Mouse (Mus musculus) gastrocnemius, adult 2 months (tissue): ENCODE data around the gene Alg13. TPM values are rescaled to one million over a fixed set of nuclear protein-coding genes. Genes with fewer than 3 reads are reported as not detected.

Experiments
- DNase-seq: peaks from one replicate; pipeline ENCODE4 v3.0.0; 2022
- H3K27ac ChIP-seq: fragments of 200-600 bp; 2 replicates; pipeline ENCODE4 v1.8.1; 2022; ENCODE audit warnings: mild to moderate bottlenecking
- H3K4me3 ChIP-seq: fragments of 200-600 bp; 2 replicates; pipeline ENCODE4 v1.8.1; 2022; ENCODE audit warnings: mild to moderate bottlenecking, moderate library complexity
- CTCF ChIP-seq: fragments of 200-600 bp; IDR thresholded peaks from 2 replicates; pipeline ENCODE4 v1.8.1; 2022; ENCODE audit warnings: antibody characterized with exemption, mild to moderate bottlenecking, moderate library complexity
- intact Hi-C: fragments of 180-260 bp; cut with DNase I; formaldehyde crosslinking; loops from one replicate; pipeline ENCODE4 v1.15.1; 2025
- microRNA-seq: library from miRNA; unstranded; fragments of <30 nt; microRNA quantifications from one replicate; pipeline ENCODE4 v1.2.0, GENCODE M21; 2021
- total RNA-seq, 2 experiments: library from RNA; stranded (reverse); gene quantifications; 2 replicates each; pipeline ENCODE4 v1.2.3; 2021

The Alg13 gene
- total RNA-seq, 2 experiments from 2014 or later: 4.5 to 6.3 TPM

- no peak overlapping the region for H3K27ac ChIP-seq
- intact Hi-C loops: no loop called here
- no peak overlapping the region for H3K4me3 ChIP-seq
- no peak for DNase-seq
- no peak for TF ChIP-seq CTCF
Measured at GRCm38 (mm10) chrX:144374196-144374595, 56.6 kb downstream of the Alg13 start.

GRCm38 (mm10) chrX:144403526-144403925 is 85.9 kb downstream of the Alg13 start:
- intact Hi-C loops: no loop called here
- Histone ChIP-seq H3K4me3 (no peak overlapping the region), H3K27ac (no peak overlapping the region)
- peak; percentile 31 for DNase-seq
- peak; percentile 77 for TF ChIP-seq CTCF

DNA sequence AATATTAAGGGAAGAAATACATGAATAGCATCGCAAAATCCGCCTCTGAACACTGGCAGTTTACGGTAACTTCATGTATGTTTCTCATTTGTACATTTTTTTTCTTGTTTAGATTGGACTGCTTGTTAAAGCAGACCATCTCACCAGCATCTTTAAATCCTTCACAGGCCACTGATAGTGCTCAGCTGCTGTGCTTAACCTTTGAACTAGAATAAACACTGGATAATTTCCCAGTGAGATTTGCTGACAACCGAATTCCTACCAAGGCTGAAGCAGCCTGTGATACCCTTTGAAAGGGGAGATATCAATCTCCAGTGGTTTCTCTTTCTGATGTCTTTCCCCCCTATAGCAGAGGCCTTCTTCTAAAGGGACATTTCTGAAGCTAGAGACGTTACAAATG is 90.4 kb downstream of the Alg13 start:
- no peak overlapping the region for H3K27ac ChIP-seq
- H3K4me3 ChIP-seq: no peak overlapping the region
- intact Hi-C loops: no loop called here
- no peak for DNase-seq
- no peak for TF ChIP-seq CTCF

GRCm38 (mm10) chrX:144420259-144420658 is 102.7 kb downstream of the Alg13 start:
- TF ChIP-seq CTCF: no peak
- intact Hi-C loops: no loop called here

DNA sequence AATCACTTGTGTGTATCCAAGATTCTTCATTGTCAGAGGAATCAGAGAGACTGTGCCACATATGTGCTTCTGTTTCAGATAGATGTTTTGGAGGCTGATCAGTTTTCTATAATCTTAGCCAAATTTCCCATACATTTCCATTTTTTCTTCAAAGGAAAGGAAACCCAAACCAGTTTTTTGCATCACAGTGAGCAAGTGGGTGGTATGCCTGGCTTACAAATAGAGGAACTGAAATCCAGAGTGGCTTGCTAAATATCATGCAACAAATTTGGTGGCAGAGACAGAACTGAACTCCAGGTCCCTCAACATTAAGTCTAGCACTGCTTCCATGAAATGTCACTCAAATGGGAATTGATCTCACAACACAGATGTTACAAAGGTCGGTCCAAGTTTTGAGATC is 103.5 kb downstream of the Alg13 start:
- Histone ChIP-seq H3K27ac (no peak overlapping the region), H3K4me3 (no peak overlapping the region)
- DNase-seq: no peak
- intact Hi-C loops: no loop called here
- no peak for TF ChIP-seq CTCF

More at GRCm38 (mm10) chrX:144420259-144420658, 102.7 kb downstream of the Alg13 start:
- DNase-seq: no peak
- H3K27ac ChIP-seq: no peak overlapping the region
- no peak overlapping the region for H3K4me3 ChIP-seq

DNA sequence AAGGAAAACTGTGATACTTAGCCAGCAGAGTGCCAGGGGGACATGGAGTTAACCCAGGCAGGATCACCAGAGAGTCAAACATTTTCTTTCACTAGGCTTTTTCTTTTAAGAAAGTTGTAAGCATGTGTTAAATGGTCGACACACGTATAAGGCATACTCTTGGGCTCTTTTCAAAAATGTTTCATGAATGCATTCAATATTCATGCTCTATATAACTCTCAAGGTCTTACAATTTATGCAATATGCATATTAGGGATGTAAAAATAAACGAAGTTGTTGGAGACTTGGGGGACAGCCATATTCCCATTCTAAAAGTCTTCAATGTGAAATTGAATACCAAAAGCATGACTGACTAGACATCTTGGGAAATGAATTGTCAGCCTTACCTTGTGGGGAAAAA is 106.2 kb downstream of the Alg13 start:
- H3K4me3 ChIP-seq: no peak overlapping the region
- intact Hi-C loops: no loop called here
- no peak for DNase-seq
- no peak overlapping the region for H3K27ac ChIP-seq
- no peak for TF ChIP-seq CTCF

Small RNAs within 50 kb of the gene (microRNA-seq; reads per million reads assigned to microRNA genes)
- gene Mir680-2: not detected

Other genes starting within 250 kb of the Alg13 start
- not detected for gene A730046J19Rik, start 164.1 kb upstream of the Alg13 start, total RNA-seq
- not detected for gene Trpc5os, start 138.8 kb downstream of the Alg13 start, total RNA-seq